Mouse (Mus musculus) cortical plate, adult 2 months (tissue): ENCODE data around the gene Slc2a5. TPM values are rescaled to one million over a fixed set of nuclear protein-coding genes. Genes with fewer than 3 reads are reported as not detected.

ENCODE experiments used
- H3K27ac ChIP-seq: fragments of 200-500 bp; 2 replicates; pipeline ENCODE4 v1.5.1; 2012; ENCODE audit warnings: low read length, control low read depth, inconsistent platforms; ENCODE audit not compliant: insufficient read depth
- H3K4me1 ChIP-seq: fragments of 200-500 bp; 2 replicates; pipeline ENCODE4 v1.6.1; 2011; ENCODE audit warnings: low read length; ENCODE audit not compliant: control insufficient read depth, insufficient read depth
- H3K4me3 ChIP-seq: fragments of 200-500 bp; 2 replicates; pipeline ENCODE4 v1.5.1; 2011; ENCODE audit warnings: mild to moderate bottlenecking, low read length, control low read depth; ENCODE audit not compliant: insufficient read depth
- CTCF ChIP-seq: fragments of 200-500 bp; IDR thresholded peaks from 2 replicates; pipeline ENCODE4 v1.5.1; 2011; ENCODE audit warnings: mild to moderate bottlenecking, control low read depth, low read length; ENCODE audit not compliant: insufficient read depth; ENCODE audit errors: extremely low read depth
- POLR2A ChIP-seq: fragments of 200-500 bp; IDR thresholded peaks from 2 replicates; pipeline ENCODE4 v1.6.1; 2011; ENCODE audit warnings: mild to moderate bottlenecking, low read length, control low read depth; ENCODE audit not compliant: insufficient read depth; ENCODE audit errors: extremely low read depth
- polyA plus RNA-seq: library from polyadenylated mRNA; depleted of rRNA; stranded (reverse); fragments of >200 nt; gene quantifications from 2 replicates; pipeline ENCODE4 v1.2.3, GENCODE M21; 2012

Gene Slc2a5
- polyA plus RNA-seq, 1 experiment = 9.3 TPM

- Histone ChIP-seq H3K27ac (no peak overlapping the region), H3K4me1 (no peaks in the 10 kb centered on the region), H3K4me3 (no peak overlapping the region)
- TF ChIP-seq CTCF (no peak), POLR2A (no peak)
Measured at GRCm38 (mm10) chr4:150137368-150138083, 18.4 kb downstream of the Slc2a5 start.

GRCm38 (mm10) chr4:150138084-150138543 lies 19.0 kb downstream of the Slc2a5 start:
- Histone ChIP-seq H3K4me3 (peak overlapping the region; percentile 4; the same call in 1 of the 2 replicates), H3K27ac (no peak overlapping the region), H3K4me1 (no peaks in the 10 kb centered on the region)
- no peak for TF ChIP-seq CTCF
- TF ChIP-seq POLR2A = peak; percentile 57; the same call in 1 of the 2 replicates

- TF ChIP-seq CTCF (no peak), POLR2A (no peak)
- Histone ChIP-seq H3K4me1 (no peaks in the 10 kb centered on the region), H3K27ac (no peak overlapping the region), H3K4me3 (no peak overlapping the region)
Measured at GRCm38 (mm10) chr4:150139090-150139489, 20.0 kb downstream of the Slc2a5 start.

- TF ChIP-seq POLR2A (no peak), CTCF (no peak)
- no peak overlapping the region for H3K4me3 ChIP-seq
- no peaks in the 10 kb centered on the region for H3K4me1 ChIP-seq
Measured at GRCm38 (mm10) chr4:150140346-150140745, 21.3 kb downstream of the Slc2a5 start.

GRCm38 (mm10) chr4:150144242-150144641 lies 25.2 kb downstream of the Slc2a5 start:
- no peak for TF ChIP-seq CTCF
- TF ChIP-seq POLR2A = no peak
- Histone ChIP-seq H3K27ac (no peak overlapping the region), H3K4me1 (no peaks in the 10 kb centered on the region), H3K4me3 (no peak overlapping the region)

More at GRCm38 (mm10) chr4:150140346-150140745, 21.3 kb downstream of the Slc2a5 start:
- H3K27ac ChIP-seq = no peak overlapping the region

- TF ChIP-seq CTCF = no peak
- no peak for TF ChIP-seq POLR2A
- Histone ChIP-seq H3K27ac (no peak overlapping the region), H3K4me3 (no peak overlapping the region), H3K4me1 (no peaks in the 10 kb centered on the region)
Measured at GRCm38 (mm10) chr4:150146286-150146685, 27.2 kb downstream of the Slc2a5 start.

- Histone ChIP-seq H3K4me3 (no peak overlapping the region), H3K4me1 (no peaks in the 10 kb centered on the region), H3K27ac (no peak overlapping the region)
- no peak for TF ChIP-seq CTCF
Measured at GRCm38 (mm10) chr4:150151045-150151444, 32.0 kb downstream of the Slc2a5 start.

GRCm38 (mm10) chr4:150152483-150152882 lies 33.4 kb downstream of the Slc2a5 start:
- H3K27ac ChIP-seq = no peak overlapping the region
- H3K4me1 ChIP-seq = no peaks in the 10 kb centered on the region
- no peak for TF ChIP-seq POLR2A
- no peak for TF ChIP-seq CTCF
- H3K4me3 ChIP-seq = no peak overlapping the region

- Histone ChIP-seq H3K27ac (no peak overlapping the region), H3K4me1 (no peaks in the 10 kb centered on the region), H3K4me3 (no peak overlapping the region)
- TF ChIP-seq CTCF (no peak), POLR2A (no peak)
Measured at GRCm38 (mm10) chr4:150155301-150155700, 36.2 kb downstream of the Slc2a5 start.

GRCm38 (mm10) chr4:150155731-150156130 lies 36.6 kb downstream of the Slc2a5 start:
- H3K4me3 ChIP-seq = no peak overlapping the region
- H3K4me1 ChIP-seq = no peaks in the 10 kb centered on the region
- TF ChIP-seq CTCF (no peak), POLR2A (no peak)
- H3K27ac ChIP-seq = no peak overlapping the region
